Mouse (Mus musculus) bone marrow macrophage, adult 2 months (primary cell): Measurements from ENCODE around the gene Mtss1l.

Source experiments
- CTCF ChIP-seq: IDR thresholded peaks from 2 replicates; pipeline ENCODE4 v1.5.1; 2012; ENCODE audit warnings: low read depth, mild to moderate bottlenecking, low read length, moderate library complexity
- POLR2A ChIP-seq: IDR thresholded peaks from 2 replicates; pipeline ENCODE4 v1.6.1; 2012; ENCODE audit warnings: mild to moderate bottlenecking, low read depth, low read length, borderline replicate concordance

DNA sequence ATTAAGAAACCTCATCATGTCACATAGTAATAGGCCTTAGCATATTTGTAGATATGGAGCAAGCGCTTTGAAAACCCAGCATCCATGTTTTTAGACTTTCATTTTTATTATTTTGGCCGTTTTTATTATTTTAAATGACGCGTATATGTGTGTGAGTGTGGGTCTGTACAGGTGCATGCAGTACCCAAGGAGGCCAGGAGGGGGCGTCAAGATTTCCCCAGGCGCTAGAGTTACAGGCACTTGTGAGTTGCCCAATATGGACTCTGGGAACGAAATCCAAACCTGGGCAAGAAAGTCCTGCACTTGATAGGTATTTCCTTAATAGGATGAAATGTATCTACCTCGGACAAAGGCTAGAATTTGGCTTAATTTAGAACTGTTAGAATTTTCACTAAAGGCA lies 54.0 kb downstream of the Mtss1l start:
- TF ChIP-seq CTCF (peak; percentile 47), POLR2A (no peak)
